Mouse (Mus musculus): ENCODE results near the gene Ifnb1.
"Not testable (repeated sequence)": the region's sequence is repeated elsewhere in the genome, so short reads cannot be mapped to it uniquely, and the experiment has no call there.

Gene Ifnb1

GRCm38 (mm10) chr4:88522674-88523073 lies at the start of gene Ifnb1:
Ifnb1 (minus strand) TSS chr4:88522774.
- no peak for DNase-seq

DNA sequence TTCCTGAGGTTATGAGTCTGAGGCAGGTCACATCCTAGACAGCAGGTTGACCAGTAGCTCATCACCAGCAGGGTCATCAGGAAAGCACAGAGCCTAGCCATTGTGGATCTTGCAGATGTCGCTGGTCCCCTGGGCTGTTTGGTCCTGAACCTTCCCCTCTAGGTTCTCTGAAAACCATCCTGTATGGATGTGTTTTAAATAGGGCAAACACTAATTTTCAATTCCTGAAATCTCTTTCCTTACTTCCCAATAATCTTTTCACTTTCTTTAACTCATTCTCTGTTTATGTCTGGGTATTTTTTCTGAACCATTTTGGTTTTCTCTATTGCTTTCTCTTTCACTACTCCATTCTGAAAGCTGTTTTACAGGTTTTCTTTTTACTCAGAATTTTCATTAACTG lies 49.1 kb upstream of the Ifnb1 start, which contains the start of gene Ifna14:
Gene Ifna14 (minus strand): TSS at position 101 of the 400 bp plus-strand sequence.
- DNase-seq: no peak

DNA sequence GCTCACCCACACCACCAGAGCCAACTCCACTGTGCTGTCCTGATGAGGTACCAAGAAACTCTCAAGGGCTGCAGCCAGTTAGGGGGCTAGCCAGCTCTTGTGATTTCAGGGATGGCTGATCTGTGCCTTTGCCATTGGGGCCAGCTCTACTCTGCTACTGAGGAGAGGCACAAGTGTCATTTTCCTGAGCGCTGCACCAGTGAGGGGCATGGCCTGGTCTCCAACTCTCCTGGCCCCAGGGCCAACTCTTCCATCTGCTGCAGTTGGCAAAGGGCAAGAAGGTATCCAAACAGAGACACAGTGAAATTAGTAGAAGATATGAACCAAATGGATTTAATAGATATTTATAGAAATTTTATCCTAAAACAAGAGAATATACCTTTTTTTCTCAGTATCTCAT lies 39.2 kb upstream of the Ifnb1 start:
- DNase-seq: peak; percentile 70

DNA sequence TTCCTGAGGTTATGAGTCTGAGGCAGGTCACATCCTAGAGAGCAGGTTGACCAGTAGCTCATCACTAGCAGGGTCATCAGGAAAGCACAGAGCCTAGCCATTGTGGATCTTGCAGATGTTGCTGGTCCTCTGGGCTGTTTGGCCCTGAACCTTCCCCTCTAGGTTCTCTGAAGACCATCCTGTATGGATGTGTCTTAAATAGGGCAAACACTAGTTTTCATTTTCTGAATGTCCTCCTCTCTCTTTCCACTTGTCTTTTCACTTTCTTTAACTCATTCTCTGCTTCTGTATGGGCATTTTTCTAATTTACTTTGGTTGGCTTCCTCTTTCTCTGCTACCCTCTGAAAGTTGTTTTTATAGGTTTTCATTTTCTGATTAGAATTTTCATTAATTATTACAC lies 35.6 kb upstream of the Ifnb1 start, which contains the start of gene Ifna15:
Gene Ifna15 (minus strand): TSS at position 101 of the 400 bp plus-strand sequence.
- not testable (repeated sequence) for DNase-seq

GRCm38 (mm10) chr4:88550161-88550945 lies 27.8 kb upstream of the Ifnb1 start:
- peak; percentile 58 for DNase-seq

DNA sequence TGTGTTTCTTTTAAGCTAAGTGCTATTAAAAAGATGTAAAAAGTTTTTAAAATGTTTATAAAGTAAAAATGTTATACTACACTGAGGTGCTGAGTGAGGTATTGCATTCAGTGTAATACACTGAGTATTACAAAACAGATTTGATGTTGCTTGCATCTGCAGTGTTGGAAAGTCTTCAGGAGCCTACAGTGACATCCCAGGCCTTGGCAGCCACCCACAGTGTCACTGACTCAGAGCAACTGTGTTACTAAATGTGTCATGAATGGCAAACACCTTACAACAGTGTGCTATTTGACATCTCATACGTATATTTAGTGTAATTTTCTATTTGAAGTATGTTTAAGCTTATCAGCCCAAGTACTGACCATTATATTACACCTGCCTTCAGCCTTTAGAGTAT lies 25.4 kb upstream of the Ifnb1 start:
- peak; percentile 34 for DNase-seq

DNA sequence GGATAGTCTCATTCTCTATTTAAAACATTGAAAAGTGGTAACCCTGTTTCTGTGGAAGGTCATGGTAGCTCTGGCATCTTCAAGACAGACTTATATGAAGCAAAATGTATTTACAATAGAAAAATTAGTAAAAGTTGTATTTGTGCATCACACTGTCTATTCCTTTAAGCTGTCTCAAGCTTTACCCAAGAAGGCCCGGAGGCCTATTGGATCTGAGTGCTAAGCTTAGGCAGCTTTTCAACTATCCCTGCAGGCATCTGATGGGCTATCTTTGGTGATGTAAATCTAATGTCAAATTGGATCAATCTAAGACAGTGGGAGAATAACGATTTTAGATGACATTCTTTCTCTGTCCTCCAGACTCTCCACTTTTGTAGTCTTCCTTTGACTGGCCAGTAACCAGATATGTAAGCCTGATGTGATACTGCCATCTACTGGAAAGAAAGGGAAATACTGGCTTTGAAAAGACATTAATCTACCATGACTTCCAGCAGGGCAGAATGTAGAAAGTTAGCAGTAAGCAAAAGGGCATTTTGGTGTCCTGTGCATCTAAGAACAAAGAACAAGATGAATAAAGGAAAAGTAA lies 21.2 kb upstream of the Ifnb1 start:
- peak; percentile 60 for DNase-seq

GRCm38 (mm10) chr4:88537328-88537727 lies 14.8 kb upstream of the Ifnb1 start:
- DNase-seq: no peak

- DNase-seq: no peak
Observed at GRCm38 (mm10) chr4:88536640-88537039, 14.1 kb upstream of the Ifnb1 start.

DNA sequence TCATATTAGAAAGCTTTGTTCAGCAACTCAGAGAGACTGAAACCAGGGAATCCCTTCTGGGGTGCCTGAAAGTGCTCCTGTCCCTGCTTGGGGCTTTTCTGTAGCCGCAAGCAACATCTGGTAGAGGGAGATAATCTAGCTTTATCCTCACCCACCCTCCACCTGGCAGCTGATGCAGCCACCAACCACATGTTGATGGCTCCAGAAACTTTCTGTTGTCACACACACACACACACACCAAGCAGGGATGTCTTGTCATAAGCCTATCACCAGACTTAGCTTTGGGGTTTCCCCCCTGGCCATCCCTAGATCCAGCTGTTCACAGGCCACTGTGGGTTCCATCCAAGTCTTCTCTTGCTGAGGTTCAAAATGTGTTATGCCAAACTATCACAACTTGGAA lies 13.2 kb upstream of the Ifnb1 start:
- DNase-seq: no peak

GRCm38 (mm10) chr4:88534903-88535302 lies 12.3 kb upstream of the Ifnb1 start:
- DNase-seq: no peak

DNA sequence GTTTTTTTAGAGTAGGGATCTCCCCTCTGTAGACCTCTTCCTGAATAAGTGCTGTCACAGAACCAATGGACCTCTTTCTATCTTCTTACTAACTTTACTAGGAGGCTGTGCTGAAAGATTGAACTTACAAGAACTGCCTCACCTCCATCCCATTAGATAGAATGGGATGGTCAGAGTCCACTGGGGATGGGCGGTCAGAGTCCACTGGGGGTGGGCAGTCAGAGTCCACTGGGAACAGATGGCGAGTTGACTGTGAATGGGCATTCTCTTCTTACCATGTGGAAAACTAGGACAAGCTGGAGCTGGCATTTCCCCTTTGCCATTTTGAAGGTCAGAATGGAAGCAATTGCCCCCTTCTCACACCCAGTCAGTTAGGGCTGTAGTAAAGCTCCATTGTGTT lies 10.9 kb upstream of the Ifnb1 start:
- DNase-seq: no peak

DNA sequence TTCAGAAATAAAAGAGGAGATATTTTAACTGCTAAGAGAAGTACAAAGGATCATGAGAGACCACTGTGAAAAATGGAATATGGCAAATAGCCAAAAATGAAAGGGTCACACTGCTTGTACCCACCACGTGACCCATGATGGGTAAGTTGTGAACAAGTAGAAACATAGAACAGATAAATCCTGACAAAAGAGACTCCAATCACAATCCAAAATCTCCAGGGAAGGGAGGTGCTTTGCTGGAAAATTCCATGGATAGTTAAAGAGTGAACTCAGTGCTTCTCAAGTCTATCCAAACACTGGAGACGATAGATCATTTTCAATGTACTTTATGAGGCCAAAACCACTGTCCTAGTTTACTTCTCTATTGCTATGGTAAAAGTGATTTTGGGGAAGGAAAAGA lies 8.3 kb upstream of the Ifnb1 start:
- no peak for DNase-seq

DNA sequence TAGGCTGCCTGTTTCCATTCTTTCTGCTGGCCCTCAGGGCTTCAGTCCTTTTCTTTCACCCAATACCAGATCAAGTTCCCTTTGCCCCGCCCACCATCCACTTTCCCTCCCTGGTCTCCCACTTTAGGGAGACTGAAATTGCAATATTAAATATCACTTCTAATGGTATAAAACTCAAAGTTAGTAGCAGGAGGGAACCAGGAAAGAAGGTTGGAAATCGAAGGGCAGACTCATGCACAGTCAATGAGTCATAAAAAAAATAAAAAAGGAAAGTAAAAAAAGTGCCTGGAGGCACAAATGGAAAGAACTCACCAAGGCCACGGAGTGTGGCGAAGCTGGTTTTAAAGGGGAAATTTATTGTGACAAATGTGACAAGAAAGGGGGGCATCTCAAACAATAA lies 7.7 kb upstream of the Ifnb1 start:
- DNase-seq: no peak

DNA sequence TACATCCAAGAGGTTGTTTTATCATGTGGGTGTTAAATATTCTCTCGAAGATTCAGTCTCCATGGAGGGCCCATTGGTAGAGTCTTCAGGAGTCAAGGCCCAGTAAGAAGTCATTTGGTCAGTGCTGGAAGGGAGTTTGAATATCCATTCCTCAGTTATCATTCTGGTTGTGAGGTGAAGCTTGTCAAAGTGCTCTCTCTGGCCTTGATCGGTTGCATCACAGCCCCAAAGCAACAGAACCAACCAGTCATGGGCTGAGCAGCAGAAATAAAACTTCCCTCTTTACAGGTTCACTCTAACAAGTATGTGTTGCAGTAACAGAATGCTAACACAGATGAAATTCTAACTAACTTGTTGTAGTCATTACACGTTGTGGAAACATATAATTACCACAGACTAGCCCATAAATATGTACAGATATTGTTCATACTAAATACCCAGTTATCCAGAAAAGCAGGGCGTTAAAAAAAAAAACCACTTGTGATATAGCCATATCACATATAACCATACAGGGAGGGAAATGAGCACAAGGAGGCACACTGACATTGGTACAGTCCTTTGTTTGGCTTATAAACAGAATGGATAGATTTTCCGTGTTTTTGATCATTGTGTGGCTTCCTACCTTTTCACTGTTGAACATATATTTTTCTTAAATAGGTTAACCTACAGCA lies 3.9 kb upstream of the Ifnb1 start:
- no peak for DNase-seq

- DNase-seq: no peak
Observed at GRCm38 (mm10) chr4:88525393-88525792, 2.8 kb upstream of the Ifnb1 start.

DNA sequence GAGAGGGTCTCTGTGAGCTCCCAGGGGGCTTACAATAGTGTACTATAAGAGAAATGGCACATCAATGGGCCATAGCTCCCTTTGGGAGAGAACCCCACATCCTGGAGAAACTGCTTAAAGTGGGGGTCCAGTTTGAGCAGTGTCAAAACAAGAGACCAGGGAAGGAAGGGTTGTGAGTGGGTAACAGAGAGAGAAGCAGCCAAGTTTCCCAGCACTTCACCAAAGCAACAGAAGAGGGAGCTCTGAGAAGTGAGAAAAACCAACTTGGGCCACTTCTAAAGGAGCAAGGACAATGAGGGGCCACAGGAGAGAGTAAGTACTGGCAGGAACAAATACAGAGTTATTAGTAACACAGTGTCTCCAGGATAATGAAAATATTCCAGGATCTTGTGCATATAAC lies 667 bp upstream of the Ifnb1 start:
- DNase-seq: no peak

GRCm38 (mm10) chr4:88517957-88518356 lies 4.6 kb downstream of the Ifnb1 start:
- DNase-seq: no peak

- no peak for DNase-seq
Observed at GRCm38 (mm10) chr4:88515711-88516211, 6.8 kb downstream of the Ifnb1 start.

DNA sequence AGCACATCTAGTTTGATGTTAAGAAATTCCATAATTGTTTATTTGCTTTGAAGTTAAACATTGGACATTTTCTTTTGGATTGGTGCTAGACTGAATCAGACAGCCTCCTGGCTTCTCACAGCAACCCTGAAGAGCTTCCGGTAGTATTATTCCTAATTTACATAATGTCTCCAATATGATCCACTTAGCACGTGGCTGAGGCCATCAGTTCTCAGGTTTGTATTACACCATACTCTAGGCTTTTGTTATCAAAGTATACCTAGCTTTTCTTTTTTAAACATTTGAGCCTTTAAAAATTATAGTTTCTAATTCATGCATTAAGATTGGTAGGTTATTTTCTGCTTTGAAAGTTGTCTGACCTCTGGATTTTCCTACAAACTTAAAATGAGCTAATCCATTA lies 7.3 kb downstream of the Ifnb1 start:
- no peak for DNase-seq

GRCm38 (mm10) chr4:88514403-88514802 lies 8.2 kb downstream of the Ifnb1 start:
- DNase-seq: no peak

DNA sequence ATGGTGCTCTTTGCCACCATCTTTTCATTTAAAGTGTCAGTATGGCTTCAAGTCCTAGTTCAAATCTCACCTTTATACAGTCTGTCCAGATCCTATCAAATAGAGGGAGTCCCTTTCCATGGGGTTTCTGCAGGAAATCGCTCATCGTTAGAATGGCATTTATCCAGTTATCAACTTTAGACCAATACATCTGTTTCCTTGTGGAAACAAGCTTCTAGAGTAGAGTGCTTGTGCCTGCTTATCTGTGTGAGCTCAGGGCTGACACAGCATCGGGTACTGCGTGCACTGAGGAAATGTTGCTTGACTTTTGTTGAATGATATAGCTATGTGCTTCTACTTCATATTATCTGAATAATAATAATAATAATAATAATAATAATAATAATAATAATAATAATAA lies 8.8 kb downstream of the Ifnb1 start:
- DNase-seq: no peak

- DNase-seq: no peak
Observed at GRCm38 (mm10) chr4:88503753-88504152, 18.8 kb downstream of the Ifnb1 start.

DNA sequence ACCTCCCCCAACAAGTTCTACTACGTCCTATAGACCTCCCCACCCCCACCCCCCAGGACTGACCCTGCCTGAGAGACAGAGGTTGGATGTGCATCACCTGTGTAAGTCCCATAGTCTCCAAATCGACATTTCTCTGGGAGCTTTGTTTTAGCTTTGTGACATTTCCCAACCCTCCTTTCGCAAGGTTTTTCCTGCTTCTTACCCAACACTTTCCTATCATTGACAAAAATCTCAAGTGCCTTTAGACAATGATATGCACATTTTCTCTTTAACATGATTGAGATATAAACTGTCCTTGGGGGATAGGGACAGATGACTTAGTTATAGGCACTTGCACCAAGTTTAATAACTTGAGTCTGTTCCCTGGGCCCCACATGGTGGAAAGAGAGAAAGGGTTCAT lies 21.3 kb downstream of the Ifnb1 start:
- no peak for DNase-seq
